Mouse (Mus musculus) kidney, postnatal 4 days (tissue): ENCODE results near the gene Plk5.

Experiments used
- DNase-seq, 2 experiments: peaks; one replicate each; pipeline ENCODE4 v3.0.0; 2021; ENCODE audit warnings: mixed read lengths in 2 of 2

Plk5 gene

DNA sequence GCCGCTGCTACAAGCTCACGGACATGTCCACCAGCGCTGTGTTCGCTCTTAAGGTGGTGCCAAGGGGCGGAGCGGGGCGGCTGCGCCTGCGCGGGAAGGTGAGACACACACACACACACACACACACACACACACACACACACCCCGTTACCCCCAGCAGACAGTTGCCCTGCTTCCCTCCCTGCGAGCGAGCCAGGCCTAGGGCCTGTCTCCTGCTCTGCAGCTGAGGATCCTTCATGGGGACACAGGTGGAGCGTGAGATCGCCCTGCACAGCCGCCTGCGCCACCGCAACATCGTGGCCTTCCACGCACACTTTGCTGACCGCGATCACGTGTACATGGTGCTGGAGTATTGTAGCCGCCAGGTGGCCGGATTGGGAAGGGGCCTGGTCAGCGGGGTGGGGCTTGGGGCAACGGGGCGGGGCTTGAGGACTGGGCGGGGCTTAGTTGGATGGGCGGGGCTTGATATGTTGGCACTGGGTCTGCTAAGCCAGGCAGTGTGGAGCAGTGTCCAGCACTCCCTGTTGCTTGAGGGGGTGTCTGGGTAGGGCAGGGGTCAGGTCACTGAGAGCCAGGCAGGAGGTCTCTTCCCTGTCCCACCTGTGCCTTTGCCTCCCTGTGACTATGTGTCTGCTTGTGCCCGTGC lies 1.9 kb downstream of the Plk5 start:
- DNase-seq = peak; percentile 73 to 77

- DNase-seq = no peak
These were observed 7.5 kb downstream of the Plk5 start for GRCm38 (mm10) chr10:80363734-80364133.

- DNase-seq = no peak
These were observed 9.5 kb downstream of the Plk5 start for GRCm38 (mm10) chr10:80365736-80366135.

DNA sequence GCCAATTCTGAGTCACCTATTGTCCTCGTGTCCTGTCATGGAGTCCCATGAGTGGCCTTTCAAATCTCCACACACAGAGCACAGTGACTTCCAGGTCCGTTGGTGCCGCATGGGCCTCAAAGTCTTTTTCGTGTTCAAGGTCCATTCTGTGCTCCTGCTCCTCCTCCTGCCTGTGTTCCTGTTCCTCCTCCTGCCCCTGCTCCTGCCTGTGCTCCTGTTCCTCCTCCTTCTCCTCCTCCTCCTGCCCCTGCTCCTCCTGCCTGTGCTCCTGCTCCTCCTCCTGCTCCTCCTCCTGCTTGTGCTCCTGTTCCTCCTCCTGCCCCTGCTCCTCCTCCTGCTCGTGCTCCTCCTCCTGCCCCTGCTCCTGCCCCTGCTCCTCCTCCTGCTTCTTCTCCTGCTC lies 11.7 kb downstream of the Plk5 start:
- DNase-seq = no peak

DNA sequence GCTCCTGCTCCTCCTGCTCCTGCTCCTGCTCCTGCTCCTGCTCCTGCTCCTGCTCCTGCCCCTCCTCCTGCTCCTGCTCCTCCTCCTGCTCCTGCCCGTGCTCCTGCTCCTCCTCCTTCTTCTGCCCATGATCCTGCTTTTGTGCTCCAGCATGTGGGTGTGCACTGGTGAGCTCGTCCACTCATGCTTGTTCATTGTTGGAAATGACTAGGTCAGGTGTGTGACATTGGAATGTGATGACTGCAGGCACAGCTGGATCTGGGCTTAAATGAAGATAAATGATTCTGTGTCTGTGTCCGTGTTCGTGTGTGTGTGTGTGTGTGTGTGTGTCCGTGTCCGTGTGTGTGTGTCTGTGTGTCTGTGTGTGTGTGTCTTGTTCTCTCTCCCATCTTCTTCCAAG lies 12.1 kb downstream of the Plk5 start:
- no peak for DNase-seq

DNA sequence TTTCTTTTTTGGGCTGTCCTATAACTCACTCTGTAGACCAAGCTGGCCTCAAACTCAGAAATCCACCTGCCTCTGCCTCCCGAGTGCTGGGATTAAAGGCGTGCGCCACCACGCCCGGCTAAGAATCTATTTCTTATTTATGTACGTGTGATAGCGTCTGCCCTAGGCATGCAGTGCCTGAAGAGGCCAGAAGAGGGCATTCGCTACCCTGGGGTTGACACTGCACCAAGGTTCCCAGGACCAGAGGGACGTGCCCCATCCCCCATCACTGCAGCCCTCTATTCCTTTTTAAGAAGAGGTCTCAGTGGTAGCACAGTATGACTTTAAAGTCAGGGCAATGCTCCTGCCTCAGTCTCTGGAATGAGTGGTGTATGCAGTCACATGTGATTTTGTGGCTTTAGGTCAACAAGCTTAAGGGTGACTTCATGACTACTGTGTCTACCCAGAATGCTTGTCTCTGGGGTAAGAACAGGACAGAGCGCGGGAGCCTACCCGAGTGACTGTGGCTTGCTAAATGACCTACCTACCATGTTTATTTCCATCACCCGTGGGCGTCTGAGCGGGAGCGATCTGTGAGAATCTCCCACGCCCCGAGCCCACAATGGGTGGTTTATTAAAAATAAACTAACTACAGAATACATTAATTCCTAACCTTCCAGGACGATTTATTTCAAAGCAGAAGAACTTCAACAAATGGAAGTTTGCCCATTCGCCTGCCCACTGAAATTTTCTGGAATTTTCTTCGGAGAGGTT lies 13.9 kb downstream of the Plk5 start:
- no peak for DNase-seq

DNA sequence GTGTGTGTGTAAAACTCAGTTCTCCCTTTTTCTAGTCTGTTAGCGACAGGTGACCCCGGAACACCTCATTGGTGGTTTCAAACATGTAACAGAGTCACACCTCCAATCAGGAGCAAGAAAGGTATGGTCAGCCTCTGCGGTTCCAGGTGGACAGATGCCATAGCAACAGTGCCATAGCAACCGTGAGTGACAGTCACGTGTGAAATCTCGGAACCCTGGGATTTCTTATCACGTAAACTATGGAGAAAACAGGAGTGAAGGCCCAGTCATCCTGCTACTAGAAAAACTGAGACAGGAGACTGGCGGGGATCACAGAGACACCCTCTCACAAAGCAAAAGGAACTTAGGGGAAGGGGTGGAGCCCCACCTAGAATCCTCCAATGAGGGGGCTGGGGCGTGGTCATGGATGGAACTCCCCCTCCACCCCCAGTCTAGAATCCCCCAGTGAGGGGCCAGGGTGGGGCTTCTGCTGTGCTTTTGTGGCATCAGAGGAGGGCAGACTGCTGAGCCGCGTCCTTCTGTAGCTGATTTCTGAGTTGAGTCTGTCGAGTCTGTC lies 15.2 kb downstream of the Plk5 start:
- DNase-seq = peak; percentile 76 to 78

GRCm38 (mm10) chr10:80371983-80372382 lies 15.7 kb downstream of the Plk5 start:
- no peak for DNase-seq

GRCm38 (mm10) chr10:80372706-80373105 lies 16.4 kb downstream of the Plk5 start:
- DNase-seq = no peak

DNA sequence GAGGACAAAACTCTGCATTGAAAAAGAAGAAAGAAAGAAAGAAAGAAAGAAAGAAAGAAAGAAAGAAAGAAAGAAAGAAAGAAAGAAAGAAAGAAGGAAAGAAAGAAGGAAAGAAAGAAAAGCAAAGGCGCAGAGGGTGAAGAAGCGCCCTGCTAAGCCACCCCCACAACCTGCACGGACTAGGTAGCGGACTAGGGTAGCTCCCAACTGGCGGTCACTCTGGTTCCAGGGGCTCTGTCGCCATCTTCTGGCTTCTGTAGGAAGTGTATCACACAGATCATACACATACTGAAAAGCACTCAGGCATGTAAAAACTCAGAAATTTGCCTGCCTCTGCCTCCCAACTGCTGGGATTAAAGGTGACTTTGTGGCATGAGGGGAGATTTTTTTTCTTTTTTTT lies 17.8 kb downstream of the Plk5 start:
- peak; percentile 85 to 89 for DNase-seq

GRCm38 (mm10) chr10:80376160-80376559 lies 19.9 kb downstream of the Plk5 start:
- DNase-seq = peak; percentile 98

DNA sequence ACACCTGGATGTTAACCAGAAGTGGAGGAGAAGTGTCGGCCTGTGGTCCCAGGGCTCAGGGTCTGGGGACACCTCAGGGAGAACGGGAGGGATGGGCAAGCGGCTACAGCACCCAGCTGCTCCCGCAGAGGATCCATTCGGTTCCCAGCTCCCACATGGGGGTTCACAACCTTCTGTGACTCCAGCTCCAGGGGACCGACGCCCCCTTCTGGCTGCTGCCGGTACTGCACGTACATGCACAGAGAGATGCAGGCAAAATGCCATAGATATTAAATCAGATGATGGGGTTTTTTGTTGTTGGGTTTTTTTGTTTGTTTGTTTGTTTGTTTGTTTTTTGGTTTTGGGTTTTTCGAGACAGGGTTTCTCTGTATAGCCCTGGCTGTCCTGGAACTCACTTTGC lies 21.5 kb downstream of the Plk5 start:
- DNase-seq = peak; percentile 54 to 65

DNA sequence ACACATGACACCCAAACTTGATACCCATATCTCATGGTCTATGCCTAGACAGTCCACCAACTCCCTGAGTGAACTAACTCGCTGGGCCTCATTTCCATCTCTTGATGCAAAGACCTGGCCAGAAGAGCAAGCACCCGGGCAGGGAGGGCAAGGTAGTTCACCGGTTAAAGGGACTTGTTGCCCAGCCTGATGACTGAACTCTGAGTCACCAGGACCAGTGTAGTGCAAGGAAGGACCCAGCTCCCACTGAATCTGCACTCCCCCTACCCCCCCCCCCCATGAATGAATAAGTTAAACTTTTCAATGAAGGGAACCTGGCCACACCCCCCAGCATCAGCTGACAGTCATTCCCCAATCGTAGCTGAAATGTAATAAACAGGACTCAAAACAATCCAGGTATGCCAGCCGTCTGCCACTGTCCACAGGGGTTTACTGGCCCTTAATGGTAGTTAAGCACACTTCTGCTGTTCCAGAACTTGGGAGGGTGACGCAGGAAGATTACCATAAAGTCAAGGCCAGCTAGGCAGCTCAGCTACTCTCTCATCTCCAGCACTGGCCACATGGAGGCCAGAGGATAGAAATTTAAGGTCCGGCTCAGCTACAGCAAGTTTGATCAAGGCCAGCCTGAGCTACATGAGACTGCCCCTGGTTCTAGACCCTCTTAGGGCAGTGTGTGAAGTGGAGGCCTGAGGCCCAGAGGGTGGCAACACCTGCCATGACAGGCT lies 26.5 kb downstream of the Plk5 start:
- no peak for DNase-seq

DNA sequence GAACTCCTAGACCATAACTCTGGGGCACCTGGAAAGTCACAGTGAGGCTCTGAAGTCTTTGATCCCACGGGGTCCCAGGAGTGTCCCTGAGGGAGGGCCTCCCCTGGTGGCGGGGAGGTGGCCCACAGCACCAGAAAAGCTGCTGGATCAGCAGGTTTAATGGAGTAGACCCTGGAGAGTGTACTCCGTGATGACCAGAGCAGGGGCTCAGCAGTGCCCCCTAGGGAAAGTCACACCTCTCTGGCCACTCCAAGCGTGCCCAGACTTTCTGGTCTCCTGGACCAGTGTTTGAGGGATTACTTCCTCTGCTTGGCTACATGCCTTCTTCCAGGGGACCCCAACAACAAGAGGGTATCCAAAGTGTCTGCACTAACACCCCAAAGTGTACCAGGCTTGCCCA lies 27.2 kb downstream of the Plk5 start:
- peak; percentile 54 to 64 for DNase-seq

DNA sequence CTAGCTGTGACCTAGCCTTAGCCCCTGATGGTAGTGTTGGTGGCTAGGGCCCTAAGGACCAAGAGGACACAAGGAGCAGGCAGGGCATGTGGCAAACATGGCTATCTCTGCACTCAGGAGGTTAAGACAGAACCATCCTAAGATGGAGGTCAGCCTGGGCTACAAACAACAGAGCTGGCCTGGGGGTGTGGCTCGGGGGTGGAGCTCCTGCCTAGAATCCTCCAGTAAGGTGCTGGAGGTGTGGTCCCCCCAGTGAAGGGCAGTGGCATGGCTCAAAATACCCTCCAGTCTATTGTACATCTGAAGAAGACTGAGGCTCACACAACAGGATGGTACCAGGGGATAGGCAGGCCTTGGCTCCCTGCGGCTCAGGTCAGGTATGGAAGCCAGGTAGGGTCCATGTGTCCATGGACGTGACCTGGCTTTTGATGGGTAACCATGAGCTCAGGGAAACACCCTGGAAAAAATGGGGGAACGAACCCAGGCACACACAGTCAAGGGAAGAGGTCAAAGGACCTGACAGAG lies 27.9 kb downstream of the Plk5 start:
- DNase-seq = peak in 1 of 2 experiments; percentile 44

GRCm38 (mm10) chr10:80384709-80385108 lies 28.4 kb downstream of the Plk5 start:
- no peak for DNase-seq

DNA sequence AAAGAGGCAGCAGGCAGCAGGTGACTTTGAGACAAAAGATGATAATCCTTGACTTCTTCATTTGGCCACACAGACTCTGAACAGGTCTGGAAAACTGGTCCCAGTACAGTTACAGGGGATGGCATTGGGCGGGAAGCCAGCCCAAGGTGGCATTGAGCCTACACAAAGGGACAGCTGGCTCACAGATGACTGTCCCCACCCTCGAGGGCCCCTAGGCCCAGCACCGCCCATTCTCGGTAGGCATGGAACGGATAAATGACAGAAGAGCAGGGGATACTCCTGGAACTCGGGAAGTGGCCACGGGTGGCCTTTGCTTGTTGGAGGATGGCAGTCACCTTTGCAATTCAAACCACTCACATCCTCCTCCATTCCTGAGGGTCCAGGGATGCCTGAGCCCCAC lies 29.1 kb downstream of the Plk5 start:
- DNase-seq = no peak

DNA sequence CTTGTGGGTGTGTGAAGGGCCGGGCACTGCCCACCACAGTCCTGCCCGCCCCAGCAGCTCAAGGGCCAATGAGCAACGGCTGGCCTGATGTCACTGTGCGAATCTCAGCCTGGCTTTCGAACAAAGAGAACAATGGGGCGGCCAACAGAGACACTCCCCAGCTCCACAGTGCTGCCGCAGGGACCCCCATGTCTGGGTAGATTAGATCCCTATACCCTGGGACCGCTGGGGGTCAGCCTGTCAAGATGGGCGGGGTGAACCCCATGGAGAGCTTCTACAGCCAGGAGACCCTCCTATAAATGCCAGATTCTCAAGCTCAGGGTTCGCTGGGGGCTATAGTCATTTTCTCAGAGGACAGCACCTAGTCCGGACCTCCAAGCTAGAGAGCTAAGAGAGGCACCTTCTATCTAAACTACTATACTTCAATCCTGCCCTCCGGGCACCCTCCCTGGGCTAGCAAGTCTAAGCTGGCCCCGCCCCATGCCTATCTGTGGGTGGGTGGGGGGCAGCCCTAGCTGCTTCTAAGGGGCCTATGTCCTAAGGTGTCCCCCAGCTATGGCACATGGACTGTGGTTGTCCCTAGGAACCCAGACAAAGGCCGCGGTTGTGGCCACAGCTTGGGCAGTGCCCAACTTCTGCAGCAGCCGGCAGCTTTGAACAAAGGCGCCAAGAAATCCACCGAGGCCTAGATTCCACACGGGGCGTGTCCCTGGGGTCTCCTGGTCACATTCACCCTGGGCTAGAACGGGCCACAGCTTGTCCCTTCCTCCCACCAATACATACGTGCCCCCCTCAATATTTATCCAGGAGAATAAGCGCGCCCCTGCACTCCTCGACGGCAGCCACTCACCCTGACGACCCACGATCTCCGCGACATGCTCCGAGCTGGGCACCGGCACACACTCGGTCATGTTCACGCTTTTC lies 29.8 kb downstream of the Plk5 start:
- peak; percentile 71 to 79 for DNase-seq

GRCm38 (mm10) chr10:80386735-80387471 lies 30.6 kb downstream of the Plk5 start:
- peak; percentile 48 to 67 for DNase-seq

DNA sequence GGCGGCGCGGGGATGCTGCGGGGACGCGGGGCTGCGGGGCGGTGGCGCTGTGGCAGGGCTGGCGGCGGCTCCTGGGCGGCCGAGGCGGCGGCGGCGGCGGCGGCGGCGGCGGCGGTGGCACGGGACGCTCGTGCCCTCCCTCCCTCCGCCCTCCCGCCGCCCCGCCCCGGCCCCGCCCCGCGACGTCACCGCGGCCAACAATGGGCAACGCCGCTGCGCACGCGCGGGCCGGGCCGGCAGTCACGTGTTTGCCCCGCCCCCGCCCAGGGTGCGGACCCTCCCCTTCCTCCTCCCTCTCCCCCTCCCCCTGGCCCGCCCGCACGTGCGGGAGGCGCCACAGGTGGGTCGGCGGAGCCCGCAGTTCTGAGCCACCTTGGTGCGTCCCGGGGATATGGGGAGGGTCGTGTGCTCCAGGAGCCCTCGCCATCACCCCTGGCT lies 31.3 kb downstream of the Plk5 start, which contains the start of gene Mex3d:
Gene Mex3d (minus strand): TSS at position 138 of the 438 bp plus-strand sequence.
- peak; percentile 93 to 96 for DNase-seq

- no peak for DNase-seq
These were observed 32.5 kb downstream of the Plk5 start for GRCm38 (mm10) chr10:80388731-80389130.
